Mouse (Mus musculus): ENCODE results near the gene Acd.

Acd gene

DNA sequence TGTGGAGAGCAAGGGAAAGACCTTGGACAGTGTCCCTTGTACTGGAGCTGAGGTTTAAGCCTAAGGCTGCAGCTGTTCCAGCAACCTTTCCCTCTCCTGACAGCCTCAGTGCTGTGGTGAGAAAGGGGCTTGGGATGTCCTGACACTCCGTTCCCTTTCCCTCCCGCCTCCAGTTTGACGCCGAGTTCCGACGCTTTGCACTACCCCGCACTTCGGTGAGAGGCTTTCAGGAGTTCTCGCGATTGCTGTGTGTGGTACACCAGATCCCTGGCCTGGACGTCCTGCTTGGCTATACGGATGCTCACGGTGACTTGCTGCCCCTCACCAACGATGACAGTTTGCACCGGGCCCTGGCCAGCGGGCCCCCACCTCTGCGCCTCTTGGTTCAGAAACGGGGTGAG is 1.1 kb upstream of the Acd start:
- DNase-seq (ENCODE audit: low read depth, low spot score): no peak

DNA sequence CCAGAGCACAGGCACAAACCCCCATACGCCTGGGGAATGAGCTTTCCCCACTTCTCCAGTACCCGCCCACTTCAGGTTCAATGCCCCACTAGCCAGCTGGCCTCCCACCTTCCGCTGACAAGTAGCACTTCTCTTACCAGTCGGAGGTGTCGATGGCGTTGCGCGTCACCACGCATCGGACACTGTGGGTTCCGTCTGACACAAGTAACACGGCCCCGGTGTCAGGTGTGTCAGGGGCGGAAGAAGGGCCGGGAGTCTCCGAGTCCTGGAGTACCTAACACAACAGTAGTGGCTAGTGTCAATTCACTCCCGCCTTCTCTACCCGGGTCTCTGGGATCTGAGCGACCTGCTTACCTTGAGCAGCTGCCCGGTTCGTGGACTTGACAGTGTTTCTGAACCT is 336 bp downstream of the Acd start:
- DNase-seq (ENCODE audit: low read depth, low spot score): no peak

GRCm38 (mm10) chr8:105699488-105700215 is 1.2 kb downstream of the Acd start:
- no peak for DNase-seq (ENCODE audit: low read depth, low spot score)

- no peak for DNase-seq (ENCODE audit: low read depth, low spot score)
These were observed 2.2 kb downstream of the Acd start for GRCm38 (mm10) chr8:105698734-105699133.

DNA sequence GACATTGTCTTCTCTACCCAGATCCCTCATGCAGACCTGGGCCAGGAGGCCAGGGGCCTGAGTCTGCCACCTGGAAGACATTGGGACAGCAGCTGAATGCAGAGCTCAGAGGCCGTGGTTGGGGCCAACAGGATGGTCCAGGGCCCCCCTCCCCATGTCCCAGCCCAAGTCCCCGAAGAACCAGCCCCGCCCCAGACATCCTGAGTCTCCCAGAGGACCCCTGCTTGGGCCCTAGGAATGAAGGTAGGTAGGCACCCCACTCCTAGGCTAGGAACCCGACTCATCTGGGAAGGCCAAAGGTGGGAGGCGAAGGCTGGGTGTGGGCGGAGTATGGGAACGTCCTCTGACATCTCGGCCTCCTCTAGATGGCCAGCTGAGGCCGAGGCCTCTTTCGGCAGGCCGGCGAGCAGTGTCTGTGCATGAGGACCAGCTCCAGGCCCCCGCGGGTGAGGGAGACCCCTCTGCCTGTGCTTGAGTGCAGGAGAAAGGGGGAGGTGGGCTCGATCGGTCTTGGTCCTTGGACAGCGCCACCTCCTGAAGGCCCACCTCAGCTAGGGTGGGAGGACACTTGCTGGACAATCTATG is 3.6 kb downstream of the Acd start:
- no peak for DNase-seq (ENCODE audit: low read depth, low spot score)

GRCm38 (mm10) chr8:105695080-105695780 is 5.7 kb downstream of the Acd start:
- DNase-seq (ENCODE audit: low read depth, low spot score): no peak

DNA sequence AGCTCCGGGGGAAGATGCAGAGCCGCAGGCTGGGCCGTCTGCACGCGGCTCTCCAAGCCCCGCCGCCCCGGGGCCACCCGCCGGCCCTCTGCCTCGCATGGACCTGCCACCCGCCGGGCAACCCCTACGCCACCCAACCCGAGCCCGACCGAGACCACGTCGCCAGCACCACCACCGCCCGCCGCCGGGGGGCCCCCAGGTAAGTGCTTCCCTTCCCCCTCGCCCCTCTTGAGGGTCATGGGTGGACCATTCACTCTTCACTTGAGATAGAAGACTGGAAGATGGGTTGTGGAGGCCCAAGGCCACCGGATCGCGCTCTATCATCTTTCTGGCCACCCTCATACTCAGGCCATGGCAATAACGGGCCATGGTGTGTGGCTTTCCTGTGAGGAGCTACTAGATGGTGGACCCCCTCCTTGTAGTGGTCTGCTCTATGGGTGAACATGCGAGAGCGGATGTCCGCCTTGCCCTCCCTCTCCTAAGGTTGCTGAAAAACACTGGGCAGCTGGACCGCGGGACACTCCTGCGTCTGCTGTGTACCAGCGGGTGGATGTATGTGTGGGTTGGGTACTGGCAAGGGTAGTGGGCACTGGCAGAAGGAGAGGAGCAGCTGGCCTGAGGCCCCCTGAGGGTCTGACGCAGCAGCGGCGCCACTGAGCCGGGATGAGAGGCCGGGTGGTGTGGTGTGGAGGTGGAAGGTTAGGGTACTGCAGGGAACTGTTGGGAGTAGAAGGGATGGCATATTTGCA is 6.7 kb downstream of the Acd start:
- no peak for DNase-seq (ENCODE audit: low read depth, low spot score)

- peak; percentile 37 for DNase-seq (ENCODE audit: low read depth, low spot score)
These were observed 7.3 kb downstream of the Acd start for GRCm38 (mm10) chr8:105693648-105694047.

DNA sequence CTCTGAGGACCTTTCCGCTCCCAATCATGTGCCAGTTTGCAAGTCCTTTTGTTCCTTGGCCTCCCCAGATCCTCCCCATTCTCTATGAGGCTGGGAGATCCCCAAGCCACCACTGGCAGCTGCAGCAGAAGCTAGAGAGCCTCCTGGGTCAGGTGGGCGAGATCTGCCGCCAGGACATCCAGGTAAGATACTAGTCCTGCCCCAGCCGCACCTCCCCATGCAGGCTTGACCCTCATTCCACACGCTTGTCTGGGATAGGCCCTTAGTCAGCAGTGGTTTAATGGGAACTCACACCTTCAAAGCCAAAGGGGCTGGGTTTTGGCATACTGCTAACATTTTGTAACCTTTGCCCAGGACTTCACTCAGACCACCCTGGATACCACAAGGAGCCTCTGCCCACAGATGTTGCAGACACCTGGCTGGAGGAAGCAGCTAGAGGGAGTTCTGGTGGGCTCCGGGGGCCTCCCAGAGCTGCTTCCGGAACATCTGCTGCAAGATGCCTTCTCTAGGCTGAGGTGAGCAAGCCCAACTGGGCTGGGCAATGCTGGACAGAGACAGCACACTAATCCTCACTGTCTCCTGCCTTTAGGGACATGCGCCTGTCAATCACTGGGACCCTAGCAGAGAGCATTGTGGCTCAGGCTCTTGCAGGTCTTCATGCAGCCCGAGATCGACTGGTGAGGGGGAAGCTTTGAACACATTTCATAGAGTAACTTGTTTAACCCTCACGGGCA is 8.3 kb downstream of the Acd start:
- DNase-seq (ENCODE audit: low read depth, low spot score): no peak

- DNase-seq (ENCODE audit: low read depth, low spot score): no peak
These were observed 9.9 kb downstream of the Acd start for GRCm38 (mm10) chr8:105690978-105691377.

DNA sequence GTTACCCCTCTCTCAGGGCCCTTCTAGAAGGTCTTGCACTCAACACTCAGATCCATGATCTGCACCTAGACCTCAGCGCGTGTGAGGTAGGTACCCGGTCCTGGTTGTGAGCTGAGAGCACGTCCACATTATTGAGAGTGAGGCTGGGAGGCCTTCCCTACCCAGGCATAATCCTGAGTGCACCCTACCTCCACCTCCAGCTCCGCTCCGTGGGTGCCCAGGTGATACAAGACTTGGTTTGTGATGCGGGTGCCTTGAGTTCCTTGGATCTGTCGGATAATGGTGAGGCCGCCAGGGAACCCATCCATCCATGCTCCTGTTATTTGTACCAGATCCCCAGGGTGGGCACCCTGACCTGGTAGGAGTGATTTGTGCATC is 10.9 kb downstream of the Acd start:
- no peak for DNase-seq (ENCODE audit: low read depth, low spot score)

DNA sequence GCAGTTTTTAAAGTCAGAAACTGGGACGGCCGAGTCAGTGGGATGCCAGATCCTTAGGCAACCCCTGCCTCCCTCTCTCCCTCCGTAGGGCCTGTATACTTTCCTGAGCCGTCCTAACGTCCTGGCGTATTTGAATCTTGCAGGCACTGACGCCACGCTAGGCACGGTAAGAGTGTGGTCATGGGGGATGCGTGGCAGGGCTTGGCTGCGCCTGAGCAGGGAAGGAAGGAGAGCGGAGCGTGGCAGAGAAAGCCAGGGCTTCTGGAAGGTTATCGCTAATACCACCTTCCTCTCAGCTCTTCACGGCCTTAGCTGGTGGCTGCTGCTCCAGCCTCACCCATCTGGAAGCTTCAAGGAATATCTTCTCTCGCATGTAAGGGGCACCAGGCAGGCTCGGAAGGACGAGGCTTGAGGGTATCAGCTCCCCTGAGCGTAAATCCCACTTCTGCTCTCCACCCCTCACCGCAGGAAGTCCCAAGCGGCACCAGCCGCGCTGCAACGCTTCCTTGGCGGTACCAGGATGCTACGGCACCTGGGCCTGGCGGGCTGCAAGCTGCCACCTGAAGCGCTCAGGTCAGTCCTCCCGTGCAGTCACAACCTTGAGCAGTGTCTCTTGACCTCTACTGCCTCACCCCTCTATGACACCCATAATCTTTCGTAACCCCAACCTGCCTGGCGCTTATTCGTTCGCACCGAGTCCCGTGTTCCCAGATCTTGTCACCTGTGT is 11.5 kb downstream of the Acd start:
- no peak for DNase-seq (ENCODE audit: low read depth, low spot score)

DNA sequence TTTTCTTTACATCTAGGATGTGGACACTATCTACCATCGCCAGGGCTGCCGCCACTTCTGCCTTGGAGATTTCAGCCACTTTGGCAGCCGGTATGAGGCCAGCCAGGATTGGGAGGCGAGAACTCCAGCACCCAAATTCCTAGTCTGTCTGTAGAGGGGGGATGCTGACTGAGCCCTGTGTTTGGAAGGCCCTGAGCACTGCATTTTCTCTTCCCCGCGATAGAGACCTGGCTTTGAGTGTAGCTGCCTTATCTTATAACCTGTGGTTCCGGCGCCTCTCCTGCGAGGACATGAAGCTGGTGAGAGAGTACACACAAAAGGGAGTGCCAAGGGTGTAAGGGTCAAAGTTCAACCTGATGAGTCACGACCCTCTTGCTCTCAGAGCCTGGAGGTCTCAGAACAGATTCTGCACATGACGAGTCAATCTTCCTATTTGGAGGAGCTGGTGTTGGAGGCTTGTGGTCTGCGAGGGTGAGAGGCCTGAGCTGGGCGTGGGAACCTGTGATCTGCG is 12.6 kb downstream of the Acd start:
- no peak for DNase-seq (ENCODE audit: low read depth, low spot score)

DNA sequence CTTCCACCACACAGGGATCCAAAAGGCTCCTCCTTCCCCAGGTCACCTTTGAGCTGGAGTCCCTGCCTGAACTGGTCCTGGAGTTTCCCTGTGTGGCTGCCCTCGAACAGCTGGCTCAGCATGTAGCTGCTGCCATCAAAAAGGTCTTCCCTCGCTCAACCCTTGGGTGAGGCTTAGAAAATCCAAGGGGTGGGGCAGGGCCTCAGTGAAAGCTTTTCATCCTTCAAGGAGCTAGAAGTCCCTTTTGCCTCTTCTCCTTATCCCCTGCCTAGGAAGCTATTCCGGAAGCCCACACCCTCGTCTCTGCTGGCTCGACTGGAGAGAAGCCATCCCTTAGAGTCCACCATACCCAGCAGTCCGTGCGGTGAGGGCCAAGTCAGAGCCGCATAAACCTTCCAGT is 13.4 kb downstream of the Acd start:
- no peak for DNase-seq (ENCODE audit: low read depth, low spot score)

DNA sequence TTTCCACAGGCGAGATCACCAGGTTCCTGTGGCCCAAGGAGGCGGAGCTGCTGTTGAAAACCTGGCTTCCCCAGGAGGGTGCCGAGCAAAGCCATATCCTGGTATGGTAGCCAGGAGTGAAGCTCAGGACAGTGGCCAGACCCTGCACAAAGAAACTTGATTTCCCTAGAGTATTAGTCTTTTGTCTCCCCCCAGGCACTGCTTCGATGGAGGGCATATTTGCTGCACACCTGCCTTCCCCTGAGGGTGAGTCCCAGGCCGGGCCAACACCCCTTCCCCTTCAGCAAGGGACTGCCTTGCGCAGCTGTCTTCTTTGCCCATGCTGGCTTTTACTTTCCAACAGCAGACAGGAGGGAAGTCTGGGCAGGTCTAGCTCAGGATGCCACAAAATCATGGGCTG is 14.4 kb downstream of the Acd start:
- no peak for DNase-seq (ENCODE audit: low read depth, low spot score)

GRCm38 (mm10) chr8:105685796-105686308 is 15.1 kb downstream of the Acd start, which contains the start of gene Carmil2:
Carmil2 (plus strand) TSS chr8:105686274.
- DNase-seq (ENCODE audit: low read depth, low spot score): no peak

DNA sequence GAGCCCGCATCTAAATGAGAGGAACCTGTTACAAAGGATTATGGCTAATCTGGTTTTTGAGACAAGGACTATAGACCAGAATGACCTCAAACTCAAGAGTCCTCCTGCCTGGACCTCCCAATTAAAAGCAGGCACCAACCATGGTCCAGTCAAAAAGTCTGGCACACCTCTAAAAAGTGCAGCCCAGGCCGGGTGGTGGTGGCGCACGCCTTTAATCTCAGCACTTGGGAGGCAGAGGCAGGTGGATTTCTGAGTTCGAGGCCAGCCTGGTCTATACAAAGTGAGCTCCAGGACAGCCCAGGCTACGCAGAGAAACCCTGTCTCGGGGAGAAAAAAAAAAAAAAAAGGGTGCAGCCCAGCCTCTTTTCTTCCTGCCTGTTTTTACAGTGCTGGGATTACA is 15.6 kb downstream of the Acd start:
- DNase-seq (ENCODE audit: low read depth, low spot score): no peak

- DNase-seq (ENCODE audit: low read depth, low spot score): no peak
These were observed 23.0 kb downstream of the Acd start for GRCm38 (mm10) chr8:105677891-105678290.

- DNase-seq (ENCODE audit: low read depth, low spot score): no peak
These were observed 39.7 kb downstream of the Acd start for GRCm38 (mm10) chr8:105661167-105661566.

- no peak for DNase-seq (ENCODE audit: low read depth, low spot score)
These were observed 43.3 kb downstream of the Acd start for GRCm38 (mm10) chr8:105657641-105658040.

Measured in brain, embryonic 18.5 days (tissue).